Mouse (Mus musculus) A20 (cell line): Measurements from ENCODE around the gene Zbtb45.

Experiments used
- DNase-seq: peaks from one replicate; pipeline ENCODE4 v3.0.0-alpha.2; 2011; ENCODE audit warnings: low read depth, low spot score

Gene Zbtb45

GRCm38 (mm10) chr7:13034148-13034977 is 24.5 kb upstream of the Zbtb45 start, which contains the start of gene Chmp2a:
Gene Chmp2a, minus strand, starts transcription at chr7:13034807.
- peak; percentile 98 for DNase-seq

DNA sequence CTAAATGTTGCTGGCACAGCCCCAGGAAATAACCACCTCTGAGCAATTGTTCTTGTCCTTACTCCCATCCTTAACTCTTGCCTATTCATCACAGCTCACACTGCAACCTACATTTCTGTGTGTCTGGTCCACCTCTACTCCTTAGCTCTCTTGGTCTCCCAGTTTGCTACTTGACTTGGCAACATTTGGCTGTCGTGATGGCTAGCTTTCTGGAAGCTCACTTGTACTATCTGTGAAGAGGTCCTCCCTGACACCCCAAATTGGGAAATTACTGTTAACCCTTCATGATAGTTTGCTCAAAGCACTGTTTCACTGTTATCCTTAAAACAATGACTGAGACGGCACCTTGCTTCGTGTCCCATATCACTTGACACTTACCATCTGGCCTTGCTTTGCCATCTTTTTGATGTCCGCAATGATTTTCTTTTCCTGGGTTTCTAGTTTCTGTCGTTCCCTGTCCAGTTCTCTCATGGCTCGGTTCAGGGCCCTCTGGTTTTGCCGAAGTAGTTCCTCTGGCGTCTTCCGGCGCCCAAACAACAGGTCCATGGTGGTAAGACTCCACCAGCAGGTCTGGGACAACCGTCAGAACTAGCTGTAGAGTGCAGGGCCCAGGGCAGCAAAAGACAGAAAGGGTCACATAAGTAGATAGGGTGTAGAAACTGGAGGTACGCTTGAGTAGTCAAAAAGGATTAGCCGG is 23.8 kb upstream of the Zbtb45 start:
- no peak for DNase-seq

- DNase-seq = no peak
Measured at GRCm38 (mm10) chr7:13032541-13032940, 22.7 kb upstream of the Zbtb45 start.

DNA sequence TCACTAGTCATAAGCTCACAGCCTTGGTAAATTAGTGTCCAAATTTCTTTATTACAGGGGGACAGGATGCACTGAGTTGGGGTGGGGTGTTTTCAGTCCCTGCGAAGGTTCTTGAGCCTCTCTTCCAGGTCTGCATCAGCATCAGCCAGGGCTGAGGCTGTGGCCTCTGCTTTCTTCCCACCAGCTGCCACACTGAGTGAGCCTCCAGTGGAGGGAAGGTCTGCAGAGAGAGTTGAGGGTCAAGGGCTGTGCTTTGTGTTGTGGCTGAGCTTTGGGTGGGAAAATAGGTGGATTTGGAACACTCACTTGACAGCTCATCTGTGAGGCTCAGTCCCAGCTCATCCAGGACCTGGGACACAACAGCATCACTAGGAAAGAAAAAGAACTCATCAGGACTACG is 22.1 kb upstream of the Zbtb45 start:
- DNase-seq = no peak

GRCm38 (mm10) chr7:13031069-13031468 is 21.2 kb upstream of the Zbtb45 start:
- peak; percentile 49 for DNase-seq

DNA sequence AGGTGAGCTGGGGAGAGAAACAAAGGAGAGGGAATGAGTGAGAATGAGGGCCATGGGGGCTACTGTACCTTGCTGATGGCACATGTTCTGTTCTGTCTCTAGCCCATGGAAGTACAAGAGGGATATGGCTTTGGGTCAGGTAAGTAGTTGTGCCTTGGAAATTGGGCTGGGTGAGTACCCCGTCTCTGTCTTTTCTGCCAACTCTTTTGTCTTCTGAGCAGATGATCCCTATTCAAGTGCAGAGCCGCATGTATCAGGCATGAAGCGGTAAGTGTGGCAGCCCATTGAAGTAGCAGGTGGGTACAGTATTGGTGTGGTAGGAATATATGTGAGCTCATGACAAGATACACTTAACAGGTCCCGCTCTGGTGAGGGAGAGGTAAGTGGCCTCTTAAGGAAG is 19.2 kb upstream of the Zbtb45 start:
- DNase-seq = no peak

DNA sequence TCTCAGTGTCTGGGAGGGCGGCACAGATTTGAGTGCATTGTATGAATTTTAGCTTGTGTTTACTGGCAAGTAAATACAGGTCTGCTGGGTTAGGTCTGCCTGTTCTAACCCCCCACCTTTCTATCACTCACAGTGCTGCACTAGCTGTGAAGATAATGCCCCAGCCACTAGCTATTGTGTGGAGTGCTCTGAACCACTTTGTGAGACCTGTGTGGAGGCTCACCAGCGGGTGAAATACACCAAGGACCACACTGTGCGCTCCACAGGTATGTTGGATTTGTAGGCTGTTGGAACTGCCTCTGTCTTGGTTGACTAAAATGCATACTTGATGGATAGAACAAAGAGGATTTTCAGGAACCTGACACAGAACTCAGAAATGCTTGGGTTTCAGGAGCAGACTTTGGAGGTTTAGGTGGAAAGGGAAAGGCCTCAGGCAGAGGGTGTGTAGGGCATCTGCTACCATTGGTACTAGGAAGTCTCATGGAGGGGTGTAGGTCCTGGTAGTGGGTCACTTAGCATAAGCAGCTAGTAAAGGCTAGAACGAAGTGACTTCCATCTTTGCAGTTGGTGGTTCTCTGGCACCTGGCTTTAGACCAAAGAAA is 15.8 kb upstream of the Zbtb45 start:
- DNase-seq = no peak

GRCm38 (mm10) chr7:13024805-13025204 is 15.0 kb upstream of the Zbtb45 start:
- peak; percentile 88 for DNase-seq

DNA sequence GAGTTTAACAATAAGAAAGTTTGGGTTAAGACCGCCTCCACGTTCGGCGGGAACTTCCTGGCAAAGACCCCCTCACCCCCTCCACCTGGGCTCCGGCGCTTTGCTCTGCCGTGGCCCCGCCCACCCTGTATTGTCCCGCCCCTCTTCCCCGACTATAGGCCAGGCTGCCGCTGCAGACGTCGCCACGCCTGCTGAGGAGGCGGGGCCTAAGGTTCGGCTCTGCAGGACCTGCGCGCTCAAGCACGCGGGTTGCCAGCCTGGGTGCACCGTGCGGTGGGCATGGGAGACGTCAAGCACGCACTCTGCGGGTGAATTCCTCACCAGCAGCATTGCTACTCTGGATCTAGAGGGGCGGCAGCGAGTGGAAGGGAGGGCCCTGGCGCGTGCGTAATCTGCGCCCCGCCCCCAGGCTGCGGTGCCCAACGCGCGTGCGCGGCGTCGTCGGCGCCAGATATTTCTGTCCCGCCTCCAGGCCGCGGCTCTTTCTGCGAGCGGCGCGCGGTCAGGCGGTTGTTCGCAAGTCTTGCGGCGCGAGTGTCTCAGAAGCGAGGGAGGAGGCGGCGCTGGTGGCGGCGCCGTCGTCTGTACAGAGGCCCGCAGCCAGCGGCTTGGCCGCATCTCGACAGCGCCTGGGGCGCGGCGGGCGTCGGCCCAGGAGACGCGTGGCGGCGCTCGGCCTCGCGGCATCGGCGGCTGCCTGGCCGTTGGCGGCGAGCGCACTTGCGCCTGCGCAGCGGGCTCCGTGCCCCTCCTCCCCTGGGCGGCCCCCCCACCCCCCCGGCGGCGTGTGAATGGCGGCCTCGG is 14.3 kb upstream of the Zbtb45 start:
- peak; percentile 98 for DNase-seq

DNA sequence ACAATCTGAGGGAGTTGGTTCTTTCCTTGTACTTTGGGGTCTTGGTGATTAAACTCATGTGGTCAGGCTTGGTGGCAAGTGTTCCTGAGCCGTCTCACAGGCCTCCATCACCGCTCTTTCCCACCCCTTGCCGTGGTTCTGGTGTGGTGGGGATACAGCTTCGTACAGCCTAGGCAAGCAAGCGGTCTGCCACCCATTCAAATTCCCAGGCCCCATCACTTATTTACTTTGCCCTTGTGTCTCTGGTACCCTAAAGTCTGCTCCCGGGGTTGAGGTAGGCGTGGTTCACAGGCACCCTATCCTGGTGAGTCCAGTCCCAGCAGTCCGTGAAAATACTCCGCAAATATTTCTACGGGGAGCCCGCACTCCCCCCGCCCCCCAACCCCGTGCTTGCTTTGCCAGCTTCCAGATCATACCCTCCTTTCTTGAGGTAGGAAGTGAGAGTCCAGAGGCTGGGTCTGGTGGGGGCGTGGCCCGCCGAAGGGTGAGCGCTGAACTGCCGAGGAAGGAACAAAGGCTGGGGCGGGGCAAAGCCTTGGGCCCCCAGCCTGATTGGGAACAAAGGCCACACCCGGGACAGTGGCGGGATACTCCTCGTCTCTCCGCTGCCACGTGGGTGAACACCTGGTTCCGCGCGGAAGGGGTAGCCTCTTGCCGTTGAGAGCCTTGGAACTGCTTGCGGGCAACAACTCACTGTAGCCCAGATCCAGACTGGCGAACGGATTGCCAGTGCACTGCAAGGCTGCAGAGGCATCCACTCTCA is 13.1 kb upstream of the Zbtb45 start:
- DNase-seq = peak; percentile 94

DNA sequence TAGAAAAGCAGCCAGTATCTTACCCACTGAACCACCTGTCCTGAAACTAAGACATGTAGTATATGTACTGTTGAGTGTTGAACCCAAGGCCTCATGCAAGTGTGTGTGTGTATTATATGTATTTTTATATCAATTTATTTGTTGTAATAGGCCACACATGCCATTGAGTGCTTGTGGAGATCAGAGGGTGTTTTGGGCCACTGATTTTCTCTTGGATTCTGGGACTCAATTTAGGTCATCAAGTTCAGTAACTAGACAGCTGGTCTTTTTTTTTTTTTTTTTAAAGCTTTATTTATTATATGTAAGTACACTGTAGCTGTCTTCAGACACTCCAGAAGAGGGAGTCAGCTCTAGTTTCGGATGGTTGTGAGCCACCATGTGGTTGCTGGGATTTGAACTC is 5.4 kb upstream of the Zbtb45 start:
- DNase-seq = no peak

- no peak for DNase-seq
Measured at GRCm38 (mm10) chr7:13014275-13014839, 4.5 kb upstream of the Zbtb45 start.

DNA sequence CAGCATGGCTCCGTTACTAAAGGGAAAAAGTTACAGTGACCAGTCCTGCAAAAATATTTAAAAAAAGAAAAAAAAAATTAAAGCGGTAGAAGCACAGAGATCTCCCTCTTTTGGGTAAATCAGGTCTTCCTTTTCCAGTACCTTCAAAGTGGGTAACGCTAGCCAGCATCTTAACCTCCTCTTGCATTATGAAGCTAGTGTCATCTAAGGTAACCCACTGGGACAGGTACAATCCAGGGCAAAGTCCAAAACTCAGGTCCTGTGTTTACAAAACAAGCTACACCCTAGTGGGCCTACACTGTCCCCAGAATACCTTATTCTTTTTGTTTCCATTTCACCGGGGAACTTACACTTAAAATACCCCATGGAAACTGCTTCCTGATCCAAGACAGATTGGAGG is 3.8 kb upstream of the Zbtb45 start:
- DNase-seq = no peak

DNA sequence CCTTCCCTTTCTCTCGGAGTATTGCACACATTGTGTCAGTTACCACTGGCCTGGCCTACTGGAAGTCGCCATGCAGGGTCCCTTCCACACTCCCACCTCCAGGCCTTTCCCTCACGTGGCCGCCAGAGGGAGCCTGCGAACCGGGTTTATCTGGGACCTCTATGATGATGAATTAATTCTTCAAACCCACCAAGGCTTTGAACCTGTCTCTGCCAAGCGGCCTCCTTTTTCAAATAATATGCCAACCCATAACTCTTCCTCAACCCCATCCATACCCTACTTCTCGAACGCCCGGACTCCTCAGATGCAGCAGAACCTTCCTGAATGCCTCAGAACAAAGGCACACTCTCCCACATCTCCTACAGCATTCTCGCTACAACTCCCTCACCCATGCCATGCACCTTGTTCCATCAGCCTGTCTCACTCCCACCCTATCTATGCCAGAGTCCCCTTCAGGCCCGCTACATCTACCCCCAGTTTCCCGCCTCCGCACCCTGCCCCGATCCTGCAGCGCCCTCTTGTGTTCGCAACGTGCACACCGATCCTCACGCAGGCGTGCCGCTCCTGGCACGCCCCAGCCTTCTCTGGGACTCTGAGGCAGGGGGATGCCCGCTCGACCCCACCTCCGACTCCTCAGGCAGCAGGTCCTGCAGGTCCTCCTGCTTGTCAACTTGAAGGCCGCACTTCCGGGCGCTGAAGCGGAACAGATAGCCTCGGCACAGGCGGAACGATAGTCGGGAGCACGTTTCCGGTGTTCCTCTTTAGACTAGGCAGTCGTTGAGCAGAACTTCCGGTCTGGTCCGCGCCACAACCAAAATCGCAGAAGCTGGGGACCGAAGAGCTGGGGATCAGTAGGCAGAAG is 460 bp downstream of the Zbtb45 start:
- DNase-seq = peak; percentile 96

DNA sequence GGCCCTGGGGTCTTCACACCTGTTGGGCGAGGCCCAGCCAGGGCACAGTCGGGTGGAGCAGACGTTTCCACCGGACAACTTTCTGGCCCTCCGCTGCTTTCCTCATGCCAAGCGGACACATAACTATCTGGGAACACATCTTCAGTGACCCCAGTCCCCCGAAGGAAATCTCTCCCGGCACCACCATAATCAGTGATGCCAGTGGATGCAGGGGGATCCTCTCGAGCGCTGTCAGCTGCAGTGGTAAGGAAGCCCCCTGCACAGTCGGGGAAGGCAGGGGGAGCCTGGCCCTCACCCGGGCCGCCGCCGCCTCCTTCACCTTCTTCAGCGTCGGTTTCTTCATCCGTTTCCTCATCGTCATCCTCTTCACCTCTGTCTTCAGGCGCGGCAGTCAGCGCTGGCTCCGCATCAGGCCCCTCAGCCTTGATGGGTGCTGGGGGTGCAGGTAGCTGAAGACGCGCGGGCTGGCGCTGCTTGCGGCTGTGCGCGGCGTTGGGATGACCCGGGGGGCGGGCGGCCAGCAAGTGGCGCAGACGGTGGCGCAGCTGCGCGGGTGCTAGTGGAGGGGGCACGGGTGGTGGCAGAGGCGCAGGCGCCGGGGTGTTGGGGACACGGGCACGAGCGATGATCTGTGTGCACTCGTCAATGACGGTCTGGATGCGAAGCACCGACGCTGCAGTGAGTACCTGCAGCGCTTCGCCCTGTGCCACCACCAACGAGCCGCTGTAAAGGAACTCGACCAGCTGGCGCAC is 2.3 kb downstream of the Zbtb45 start:
- DNase-seq = no peak

- DNase-seq = no peak
Measured at GRCm38 (mm10) chr7:13006531-13006930, 3.3 kb downstream of the Zbtb45 start.

DNA sequence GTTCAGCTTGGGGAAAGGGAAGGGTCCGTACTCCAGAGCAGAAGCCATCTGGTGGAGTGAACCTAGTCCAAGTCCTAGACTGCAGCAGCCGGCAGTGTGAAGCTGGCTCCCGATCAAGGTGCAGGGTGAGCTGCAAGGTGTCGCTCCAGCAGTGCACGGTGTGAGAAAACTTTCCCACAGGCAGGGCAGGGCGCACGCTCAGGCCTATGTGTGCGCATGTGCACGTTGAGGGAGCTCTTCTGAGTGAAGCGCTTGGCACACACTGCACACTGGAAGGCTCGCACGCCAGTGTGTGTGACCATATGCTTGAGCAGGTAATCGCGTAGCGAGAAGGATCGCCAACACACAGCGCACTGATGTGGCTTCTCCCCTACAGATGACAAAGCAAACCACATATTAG is 3.8 kb downstream of the Zbtb45 start:
- DNase-seq = no peak

- DNase-seq = no peak
Measured at GRCm38 (mm10) chr7:13003380-13003779, 6.5 kb downstream of the Zbtb45 start.

- no peak for DNase-seq
Measured at GRCm38 (mm10) chr7:13001584-13001983, 8.2 kb downstream of the Zbtb45 start.
